Mouse (Mus musculus) ES-Bruce4 (cell line): Measurements from ENCODE around the gene Chd6. TPM values are rescaled to one million over a fixed set of nuclear protein-coding genes. Genes with fewer than 3 reads are reported as not detected.

Experiments
- H3K27ac ChIP-seq: 2 replicates; pipeline ENCODE4 v1.5.1; 2012; ENCODE audit warnings: low read length, inconsistent platforms; ENCODE audit not compliant: insufficient read depth
- H3K27me3 ChIP-seq: 2 replicates; pipeline ENCODE4 v1.6.1; 2012; ENCODE audit warnings: mild to moderate bottlenecking, low read length, inconsistent platforms; ENCODE audit not compliant: control insufficient read depth, poor library complexity, insufficient read depth, severe bottlenecking
- H3K36me3 ChIP-seq: 2 replicates; pipeline ENCODE4 v1.6.1; 2012; ENCODE audit warnings: inconsistent platforms, mild to moderate bottlenecking, low read length, moderate library complexity; ENCODE audit not compliant: control insufficient read depth, poor library complexity, insufficient read depth, severe bottlenecking
- H3K4me1 ChIP-seq: one replicate; pipeline ENCODE4 v1.8.1; 2011; ENCODE audit warnings: low read length; ENCODE audit not compliant: control insufficient read depth, insufficient read depth
- H3K4me3 ChIP-seq: 2 replicates; pipeline ENCODE4 v1.5.1; 2011; ENCODE audit warnings: low read depth, mild to moderate bottlenecking, low read length
- H3K9ac ChIP-seq: 2 replicates; pipeline ENCODE4 v1.6.1; 2012; ENCODE audit warnings: low read depth, mild to moderate bottlenecking, inconsistent platforms; ENCODE audit not compliant: poor library complexity, severe bottlenecking
- H3K9me3 ChIP-seq: replicated peaks from 2 replicates; pipeline ENCODE4 v1.6.1; 2012; ENCODE audit warnings: mild to moderate bottlenecking, low read length, inconsistent platforms; ENCODE audit not compliant: control insufficient read depth, poor library complexity, insufficient read depth, severe bottlenecking
- CTCF ChIP-seq: IDR thresholded peaks from one replicate; pipeline ENCODE4 v1.8.1; 2011; ENCODE audit warnings: low read depth, low read length
- EP300 ChIP-seq: IDR thresholded peaks from 2 replicates; pipeline ENCODE4 v1.6.1; 2011; ENCODE audit warnings: low read depth, low read length; ENCODE audit not compliant: insufficient read depth
- POLR2A ChIP-seq: IDR thresholded peaks from one replicate; pipeline ENCODE4 v1.8.1; 2011; ENCODE audit warnings: low read length; ENCODE audit not compliant: insufficient read depth
- polyA plus RNA-seq: library from polyadenylated mRNA; stranded (reverse); fragments of >200 nt; gene quantifications from 2 replicates; pipeline ENCODE4 v1.2.4, GENCODE M21; 2011; ENCODE audit warnings: low read depth; ENCODE audit not compliant: missing spikeins, insufficient read depth, insufficient read length

The Chd6 gene
- polyA plus RNA-seq, 1 experiment: 90.4 TPM

DNA sequence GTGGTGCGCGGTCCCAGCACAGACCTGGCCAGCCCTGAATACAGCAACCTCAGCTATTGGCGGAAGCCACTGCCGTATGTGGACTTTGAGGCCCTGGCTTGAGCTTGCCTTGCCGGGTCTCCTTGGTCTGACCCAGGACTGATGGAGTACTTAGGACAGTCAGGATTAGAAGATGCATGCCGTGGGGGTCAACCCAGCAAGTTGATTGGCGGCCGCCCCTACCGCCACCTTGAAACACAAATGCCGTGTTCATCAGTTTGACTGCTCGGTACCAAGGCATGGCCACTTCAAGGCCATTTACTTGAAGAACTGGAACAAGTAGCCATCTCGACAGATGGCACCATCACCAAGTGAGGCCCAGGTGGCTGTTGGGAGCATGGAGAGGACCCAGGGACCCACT is 203.6 kb downstream of the Chd6 start:
- H3K27me3 ChIP-seq: no peaks in the 10 kb centered on the region
- H3K27ac ChIP-seq: no peak overlapping the region
- H3K4me1 ChIP-seq: no peaks in the 10 kb centered on the region
- H3K9ac ChIP-seq: no peak overlapping the region
- H3K36me3 ChIP-seq: no peaks in the 10 kb centered on the region
- TF ChIP-seq EP300 (no peak), CTCF (no peak), POLR2A (no peak)
- no peak overlapping the region for H3K4me3 ChIP-seq
- H3K9me3 ChIP-seq: no peaks in the 10 kb centered on the region

DNA sequence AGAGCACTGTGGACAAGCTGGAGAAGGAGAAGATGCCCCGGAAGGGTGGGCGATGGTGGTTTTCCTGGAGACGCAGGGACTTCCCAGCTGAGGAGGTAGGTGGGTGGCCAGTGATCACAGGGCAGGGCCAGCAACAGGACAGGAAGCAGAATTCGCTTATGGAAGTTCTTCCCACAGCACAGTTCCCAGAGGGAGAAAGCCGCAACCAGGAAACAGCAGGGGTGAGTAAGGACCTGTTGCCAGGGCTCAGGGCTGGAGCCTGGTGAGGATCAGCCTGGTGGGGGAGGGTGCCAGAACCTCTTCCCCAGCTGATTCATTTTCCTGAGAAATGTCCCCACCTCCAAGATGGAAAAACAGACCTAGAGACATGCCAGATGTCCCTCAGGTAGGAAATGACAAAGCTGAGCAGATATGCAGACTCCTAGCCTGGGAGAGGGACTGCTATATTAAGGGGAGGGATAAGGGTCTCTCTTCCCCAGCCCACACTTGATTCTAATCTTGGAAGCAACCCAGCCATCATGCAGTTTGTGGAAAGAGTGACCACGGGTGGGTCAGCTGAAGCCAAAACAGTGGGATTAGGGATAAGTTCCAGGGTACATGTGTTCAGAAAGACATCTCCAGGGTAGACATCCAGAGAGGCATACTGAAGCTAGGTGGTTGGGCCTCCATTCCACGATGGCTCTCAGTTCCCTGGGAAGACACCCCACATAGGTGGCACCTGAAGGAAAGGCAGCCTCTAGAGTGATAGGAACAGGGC is 207.0 kb downstream of the Chd6 start:
- no peak for TF ChIP-seq POLR2A
- no peak for TF ChIP-seq CTCF
- no peak for TF ChIP-seq EP300
- Histone ChIP-seq H3K9ac (no peak overlapping the region), H3K36me3 (no peaks in the 10 kb centered on the region), H3K27me3 (no peaks in the 10 kb centered on the region), H3K4me3 (no peak overlapping the region), H3K9me3 (no peaks in the 10 kb centered on the region), H3K4me1 (no peaks in the 10 kb centered on the region), H3K27ac (no peak overlapping the region)

Other genes with a start within 250 kb of the Chd6 start
- 0.82 and 1.1 TPM in 2 replicates for gene Zhx3, start 236.1 kb downstream of the Chd6 start, polyA plus RNA-seq
- gene Lpin3, start 228.4 kb downstream of the Chd6 start, polyA plus RNA-seq: 5.6 and 7.0 TPM in 2 replicates
- gene Emilin3, start 196.7 kb downstream of the Chd6 start, polyA plus RNA-seq: 0.56 and 0.70 TPM in 2 replicates